Mouse (Mus musculus) hindlimb bud, embryonic 11.5 days (tissue): Measurements from ENCODE around the gene Slc35b3.
A peak's percentile ranks its signal among the peaks of the same experiment; 100 is the strongest.

Experiments
- DNase-seq: peaks from one replicate; pipeline ENCODE4 v3.0.0-alpha.2; 2012; ENCODE audit warnings: low read depth, low spot score; ENCODE audit errors: extremely low spot score

The Slc35b3 gene

GRCm38 (mm10) chr13:38960063-38961050, at the start of gene Slc35b3:
Slc35b3 (minus strand) TSS chr13:38960875.
- peak; percentile 42 for DNase-seq

GRCm38 (mm10) chr13:39010280-39010679, 49.6 kb upstream of the Slc35b3 start:
- no peak for DNase-seq

- DNase-seq = no peak
Measured at GRCm38 (mm10) chr13:39003101-39003762, 42.6 kb upstream of the Slc35b3 start.

DNA sequence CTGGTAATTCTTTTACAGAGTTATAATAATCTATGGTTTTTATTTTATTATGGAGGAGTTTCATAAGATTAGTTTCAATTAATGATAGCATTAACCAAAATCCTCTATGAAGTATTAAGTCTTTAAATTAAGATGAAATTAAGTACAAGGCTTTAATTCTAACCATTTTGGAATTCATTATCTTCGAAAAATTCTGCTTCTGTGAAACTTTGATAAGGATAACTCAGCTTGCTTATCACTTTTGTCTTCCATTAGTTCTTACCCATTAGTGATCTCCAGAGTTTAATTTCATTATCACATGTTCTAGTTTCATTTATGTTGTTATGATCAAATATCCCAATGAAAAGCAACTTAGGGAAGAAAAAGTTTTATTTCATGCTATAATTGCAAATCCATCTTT, 41.7 kb upstream of the Slc35b3 start:
- no peak for DNase-seq

DNA sequence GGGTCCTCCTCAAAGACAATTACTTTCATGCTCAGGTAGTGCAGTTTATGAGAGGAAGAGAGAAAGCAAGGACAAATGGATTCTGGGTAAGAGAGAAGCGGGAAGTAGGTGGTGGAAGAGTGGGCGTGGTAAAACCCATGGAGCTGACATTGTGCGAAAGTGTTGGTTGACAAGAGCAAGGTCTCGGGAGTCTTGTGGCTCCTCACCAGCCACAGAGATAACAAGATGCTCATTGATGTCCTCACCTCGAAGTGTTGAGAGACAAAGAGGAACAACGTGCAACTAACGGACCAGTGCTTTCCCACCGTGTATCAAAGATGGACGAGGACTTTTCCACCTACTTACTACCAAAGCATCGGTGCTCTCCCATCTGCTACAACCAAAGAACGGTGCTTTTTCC, 40.8 kb upstream of the Slc35b3 start:
- no peak for DNase-seq

GRCm38 (mm10) chr13:38998958-38999357, 38.3 kb upstream of the Slc35b3 start:
- no peak for DNase-seq

DNA sequence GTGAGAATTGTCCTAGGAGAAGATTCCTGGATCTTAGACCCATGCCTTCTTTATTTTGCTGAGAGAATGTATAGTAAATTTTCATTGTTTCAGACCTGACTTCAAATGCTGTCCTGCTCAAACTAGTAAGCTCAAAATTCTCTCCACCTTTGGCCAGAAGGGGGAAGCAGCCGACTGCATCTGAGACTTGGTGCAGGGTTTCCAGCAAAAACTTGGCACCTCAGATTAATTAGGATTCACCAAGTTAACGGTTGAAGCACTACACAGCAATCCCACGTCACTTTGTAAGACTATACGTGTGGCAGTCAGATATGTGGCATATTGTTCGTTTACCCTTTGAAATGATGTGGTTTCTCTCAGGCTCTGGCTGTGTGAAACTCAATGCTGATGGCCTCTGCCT, 31.9 kb upstream of the Slc35b3 start:
- DNase-seq = no peak

- DNase-seq = no peak
Measured at GRCm38 (mm10) chr13:38983751-38984150, 23.1 kb upstream of the Slc35b3 start.

DNA sequence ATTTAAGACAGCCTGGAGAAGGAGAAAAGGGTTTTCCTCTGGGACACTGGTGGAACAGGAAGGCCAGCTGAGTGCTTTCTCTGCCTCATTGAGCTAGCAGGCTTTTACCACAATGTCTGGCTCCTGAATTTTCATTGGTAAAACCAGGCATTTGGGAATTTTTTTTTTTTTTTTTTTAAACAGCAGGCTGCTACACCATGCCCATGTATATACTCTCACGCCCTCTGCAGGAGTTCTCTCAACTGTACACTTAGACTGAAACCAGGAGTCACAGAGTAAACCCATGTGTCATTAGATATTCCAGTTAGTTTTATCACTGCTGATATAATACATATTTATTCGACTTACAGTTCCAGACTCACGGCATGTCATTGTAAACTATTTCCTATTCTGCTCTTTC, 20.2 kb upstream of the Slc35b3 start:
- no peak for DNase-seq

DNA sequence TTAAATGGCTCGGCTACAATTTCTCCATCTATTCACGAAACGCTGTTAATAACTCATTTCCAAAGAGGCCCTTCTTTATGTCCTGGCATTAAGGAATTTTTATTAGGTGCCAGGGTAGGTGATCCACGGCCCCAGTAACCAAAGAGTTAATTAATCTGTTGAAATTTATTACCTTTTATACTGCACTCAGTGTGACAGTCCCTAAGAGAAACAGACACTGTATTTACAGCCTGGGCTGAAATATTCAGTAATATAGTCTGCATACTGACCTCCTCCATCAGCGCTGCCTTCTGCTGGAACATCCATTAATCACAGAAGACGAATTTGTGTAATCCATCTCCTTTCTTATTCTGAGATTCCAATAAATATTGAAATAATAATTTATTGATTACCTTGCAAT, 16.3 kb upstream of the Slc35b3 start:
- no peak for DNase-seq

DNA sequence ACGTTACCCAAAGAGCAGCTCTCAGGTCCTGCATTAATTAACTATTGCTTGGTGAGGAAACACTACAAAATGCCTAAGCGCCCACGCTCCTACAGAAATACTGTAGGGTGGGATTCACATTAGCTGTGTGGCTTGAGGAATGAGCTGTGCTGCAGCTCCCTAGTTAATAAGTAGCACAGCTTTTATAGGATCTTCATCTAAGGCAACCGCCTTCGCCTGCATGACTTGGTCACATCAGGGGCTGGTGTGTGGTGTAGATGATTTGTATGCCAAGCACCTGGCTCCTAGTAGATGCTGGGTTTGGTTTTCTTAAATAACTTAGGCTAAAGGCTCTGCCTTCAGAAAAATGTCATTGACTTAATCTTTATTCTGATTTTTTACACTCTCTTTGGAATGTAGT, 15.2 kb upstream of the Slc35b3 start:
- no peak for DNase-seq

GRCm38 (mm10) chr13:38972602-38973001, 11.9 kb upstream of the Slc35b3 start:
- DNase-seq = no peak

DNA sequence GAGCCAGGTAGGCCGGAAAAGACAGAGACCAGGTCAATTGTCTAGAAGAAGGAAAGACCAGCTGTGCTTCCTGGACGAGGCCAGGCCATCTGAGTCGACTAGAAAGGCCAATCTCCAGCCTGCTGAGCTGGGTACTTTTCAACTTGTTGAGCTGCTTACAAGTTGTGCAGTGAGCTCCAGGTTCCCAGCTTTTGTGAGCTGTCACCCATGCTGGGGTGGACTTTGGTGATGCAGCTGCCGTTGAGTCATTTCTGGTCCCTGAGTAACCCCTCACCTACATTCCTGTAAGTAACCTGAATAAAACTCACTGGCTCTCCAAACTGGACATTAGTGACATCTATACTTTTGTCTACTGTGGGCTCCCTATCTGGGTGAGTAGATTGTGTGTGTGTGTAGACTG, 10.4 kb upstream of the Slc35b3 start:
- DNase-seq = no peak

GRCm38 (mm10) chr13:38967518-38967917, 6.8 kb upstream of the Slc35b3 start:
- no peak for DNase-seq

GRCm38 (mm10) chr13:38966922-38967448, 6.3 kb upstream of the Slc35b3 start:
- DNase-seq = no peak

DNA sequence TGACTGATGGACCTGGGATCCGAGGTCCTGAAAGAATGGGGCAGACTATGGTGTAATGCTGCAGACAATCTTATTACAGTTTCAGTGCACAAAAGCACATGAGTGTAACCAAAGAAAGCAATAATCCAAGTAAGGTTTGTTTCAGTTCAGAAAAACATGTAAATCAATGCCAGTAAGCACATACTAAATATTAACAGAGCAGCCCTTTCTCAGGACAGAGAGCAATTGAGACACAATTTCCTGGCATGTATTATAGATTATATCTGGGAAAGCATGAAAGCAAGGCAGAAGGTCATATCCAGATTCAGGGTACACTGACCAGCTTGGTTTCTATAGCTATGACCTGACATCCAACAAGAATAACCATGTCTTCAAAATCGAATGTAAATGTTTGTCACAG, 2.1 kb upstream of the Slc35b3 start:
- no peak for DNase-seq

DNA sequence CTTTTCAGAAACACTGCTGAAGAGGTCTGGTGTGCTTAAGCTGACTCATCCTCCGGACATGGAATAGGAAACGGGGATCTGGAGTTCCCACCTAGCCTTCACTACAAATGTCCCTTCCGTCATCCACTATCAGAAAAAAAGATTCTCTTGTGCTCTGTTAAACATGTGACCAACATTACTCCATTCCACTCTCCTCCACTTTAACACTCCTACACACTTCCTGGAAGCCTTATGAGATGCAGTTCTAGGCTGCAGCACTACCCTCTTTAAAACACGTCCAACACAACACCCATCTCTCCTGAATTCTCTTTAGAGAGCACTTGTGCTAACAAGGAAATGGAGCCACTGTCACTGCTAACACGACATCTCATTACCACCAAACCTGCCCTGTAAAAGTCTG, 2.6 kb downstream of the Slc35b3 start:
- DNase-seq = no peak

- no peak for DNase-seq
Measured at GRCm38 (mm10) chr13:38946296-38947012, 14.2 kb downstream of the Slc35b3 start.

DNA sequence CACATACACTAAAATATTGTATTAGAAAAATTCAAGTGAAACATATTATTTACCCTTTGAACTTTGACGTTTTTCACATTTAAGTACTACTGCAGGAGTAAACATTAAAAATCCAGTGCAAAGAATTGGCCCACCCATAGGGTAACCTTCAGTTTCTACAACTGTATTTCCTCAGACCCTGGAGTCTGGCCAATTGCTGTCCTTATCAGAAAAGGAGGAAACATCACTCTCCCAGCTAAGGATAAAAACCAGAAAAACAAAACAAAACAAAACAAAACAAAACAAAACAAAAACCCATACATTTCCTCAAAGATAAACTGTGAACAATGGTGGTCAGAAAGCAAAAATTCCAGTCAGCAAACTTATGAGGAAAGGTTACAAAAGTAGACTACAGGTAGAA, 14.9 kb downstream of the Slc35b3 start:
- no peak for DNase-seq

- DNase-seq = no peak
Measured at GRCm38 (mm10) chr13:38944951-38945350, 15.7 kb downstream of the Slc35b3 start.

GRCm38 (mm10) chr13:38941786-38942185, 18.9 kb downstream of the Slc35b3 start:
- DNase-seq = no peak
